Mouse (Mus musculus) heart, embryonic 11.5 days (tissue): ENCODE measurements around the gene Kcnj9. TPM values are rescaled to one million over a fixed set of nuclear protein-coding genes. Genes with fewer than 3 reads are reported as not detected.

Experiments used
- ATAC-seq: fragments of 200-750 bp; cut with Nextera tagmentation; replicated peaks from 2 replicates; pipeline ENCODE4 v1.8.0; 2017; ENCODE audit warnings: moderate library complexity; ENCODE audit not compliant: insufficient number of reproducible peaks, low FRiP score, low TSS enrichment
- H3K27ac ChIP-seq: fragments of 300-500 bp; sonication (generic); 2 replicates; pipeline ENCODE4 v1.5.1; 2014; ENCODE audit warnings: mild to moderate bottlenecking, low read depth, low read length
- H3K27me3 ChIP-seq: fragments of 300-500 bp; sonication (generic); 2 replicates; pipeline ENCODE4 v1.6.1; 2014; ENCODE audit warnings: mild to moderate bottlenecking, low read length, mixed read lengths; ENCODE audit not compliant: control insufficient read depth, insufficient read depth
- H3K36me3 ChIP-seq: fragments of 300-500 bp; sonication (generic); 2 replicates; pipeline ENCODE4 v1.6.1; 2014; ENCODE audit warnings: mild to moderate bottlenecking, low read length, moderate library complexity, mixed read lengths; ENCODE audit not compliant: control insufficient read depth, insufficient read depth
- H3K4me1 ChIP-seq: fragments of 300-500 bp; sonication (generic); 2 replicates; pipeline ENCODE4 v1.6.1; 2014; ENCODE audit warnings: low read length; ENCODE audit not compliant: control insufficient read depth, insufficient read depth
- H3K4me2 ChIP-seq: fragments of 300-500 bp; sonication (generic); 2 replicates; pipeline ENCODE4 v1.6.1; 2014; ENCODE audit warnings: mild to moderate bottlenecking, moderate library complexity
- H3K4me3 ChIP-seq: fragments of 300-500 bp; sonication (generic); 2 replicates; pipeline ENCODE4 v1.5.1; 2014; ENCODE audit warnings: low read depth, low read length
- H3K9ac ChIP-seq: fragments of 300-500 bp; sonication (generic); 2 replicates; pipeline ENCODE4 v1.6.1; 2014; ENCODE audit warnings: mild to moderate bottlenecking, low read depth, low read length, moderate library complexity
- H3K9me3 ChIP-seq: fragments of 300-500 bp; sonication (generic); replicated peaks from 2 replicates; pipeline ENCODE4 v1.6.1; 2016; ENCODE audit warnings: low read length; ENCODE audit not compliant: control insufficient read depth
- WGBS: fragments of 180-500 bp; shearing (Covaris S2); extraction: QIAGEN DNeasy Blood & Tissue Kit; methylation state at CpG from one replicate; pipeline ENCODE4 v1.1.7; 2014; ENCODE audit not compliant: insufficient replicate concordance; 5-methylcytosine and 5-hydroxymethylcytosine counted together
- polyA plus RNA-seq: library from polyadenylated mRNA; unstranded; fragments of >200 nt; fragmentation: Nextera tagmentation; extraction: Ambion mirVana; gene quantifications from 2 replicates; pipeline ENCODE4 v1.2.1, GENCODE M21; 2014

The Kcnj9 gene
- polyA plus RNA-seq, 1 experiment from 2014 or later: 0.59 TPM

DNA sequence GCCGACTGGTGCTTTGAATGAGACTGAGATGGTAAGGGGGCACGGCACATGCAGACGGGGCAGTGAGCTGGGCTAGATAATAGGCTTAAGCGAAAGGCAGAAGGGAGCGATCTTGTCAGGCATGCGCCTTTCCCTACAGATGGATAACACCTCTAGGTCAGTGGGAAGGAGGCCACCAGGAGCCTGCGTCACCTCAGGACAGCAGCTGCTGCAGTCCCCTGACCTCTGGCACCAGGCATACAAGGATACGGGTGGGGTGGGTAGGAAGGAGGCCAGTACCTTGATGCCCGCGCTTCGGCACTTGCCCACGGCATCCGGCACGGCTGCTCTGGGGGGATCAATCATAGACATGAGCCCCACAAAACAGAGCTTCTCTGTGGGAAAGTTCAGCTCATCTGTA is 44.9 kb downstream of the Kcnj9 start:
- no peak overlapping the region for H3K9ac ChIP-seq
- no peaks in the 10 kb centered on the region for H3K27me3 ChIP-seq
- H3K4me3 ChIP-seq: no peak overlapping the region
- no peak overlapping the region for H3K27ac ChIP-seq
- no peaks in the 10 kb centered on the region for H3K4me1 ChIP-seq
- no peak for ATAC-seq
- H3K36me3 ChIP-seq: peaks cover 6% of the 10 kb centered on the region
- H3K4me2 ChIP-seq: no peak overlapping the region
- no peaks in the 10 kb centered on the region for H3K9me3 ChIP-seq
- 77% methylated on average over 14 of the region's 14 CpGs for WGBS

DNA sequence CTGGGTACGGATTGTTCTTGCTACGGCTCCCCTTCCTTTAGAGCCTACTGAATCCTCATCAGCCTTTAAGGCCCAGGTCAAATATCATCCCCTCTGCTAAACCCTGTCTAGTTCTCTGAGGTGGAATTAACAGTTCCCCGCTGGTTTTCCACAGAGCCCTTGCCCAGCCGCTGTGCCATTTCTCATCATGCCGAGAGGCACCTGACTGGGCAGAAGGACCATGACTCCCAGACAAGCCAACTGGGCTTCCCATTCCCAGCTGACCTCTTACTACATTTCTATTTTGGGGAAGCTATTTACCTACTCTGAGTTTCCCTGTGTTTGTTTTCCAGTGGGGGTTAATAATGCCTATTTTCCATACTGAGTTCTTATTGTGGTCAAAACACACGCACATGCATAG is 46.0 kb downstream of the Kcnj9 start:
- no peak overlapping the region for H3K4me2 ChIP-seq
- ATAC-seq: no peak
- no peak overlapping the region for H3K27ac ChIP-seq
- peaks cover 2% of the 10 kb centered on the region for H3K36me3 ChIP-seq
- no peaks in the 10 kb centered on the region for H3K27me3 ChIP-seq
- H3K9ac ChIP-seq: no peak overlapping the region
- WGBS: 88% methylated on average over 6 of the region's 6 CpGs
- H3K4me1 ChIP-seq: peaks cover 7% of the 10 kb centered on the region; the same call in 1 of the 2 replicates
- H3K4me3 ChIP-seq: no peak overlapping the region
- H3K9me3 ChIP-seq: no peaks in the 10 kb centered on the region

DNA sequence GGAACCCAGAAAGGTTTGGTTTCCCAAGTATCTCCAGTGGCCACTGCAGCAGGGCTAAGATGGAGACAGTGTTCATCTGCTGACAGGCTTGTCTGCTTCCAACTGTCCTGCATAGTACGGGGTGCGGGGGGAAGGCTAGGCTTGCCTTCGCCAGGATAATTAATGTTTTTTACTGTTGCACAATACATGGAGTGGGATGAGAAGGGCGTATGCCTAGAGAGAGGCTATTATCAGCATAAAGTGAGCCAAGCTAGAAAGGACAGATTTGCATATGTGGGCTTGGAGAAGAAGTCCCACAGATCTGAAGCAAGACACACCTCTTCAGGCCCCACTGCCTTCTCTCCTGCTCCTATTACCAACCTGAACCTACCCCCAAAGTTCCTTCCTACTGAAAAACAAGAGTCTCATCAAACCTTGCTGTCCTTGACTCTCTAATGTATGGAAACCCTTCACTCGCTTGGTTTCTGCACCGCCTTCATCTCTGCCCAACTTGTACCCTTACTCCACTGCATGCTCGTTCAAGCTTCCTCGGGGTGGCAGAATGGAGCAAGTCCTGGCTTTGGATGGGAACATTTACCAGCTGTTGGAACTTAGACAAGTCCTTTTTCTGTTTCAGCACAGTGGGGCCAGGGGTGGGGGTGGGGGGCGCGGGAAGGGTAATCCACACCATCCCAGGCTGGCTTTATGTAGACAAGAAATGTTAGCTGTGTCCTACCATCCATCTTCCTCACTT is 47.4 kb downstream of the Kcnj9 start:
- Histone ChIP-seq H3K4me1 (peaks cover 7% of the 10 kb centered on the region; the same call in 1 of the 2 replicates), H3K9ac (no peak overlapping the region), H3K9me3 (no peaks in the 10 kb centered on the region), H3K27ac (no peak overlapping the region), H3K36me3 (peaks cover 2% of the 10 kb centered on the region), H3K27me3 (no peaks in the 10 kb centered on the region), H3K4me2 (no peak overlapping the region), H3K4me3 (no peak overlapping the region)
- ATAC-seq: no peak
- 75% methylated on average over 10 of the region's 10 CpGs for WGBS

GRCm38 (mm10) chr1:172279768-172280509 is 49.2 kb downstream of the Kcnj9 start:
- Histone ChIP-seq H3K9me3 (no peaks in the 10 kb centered on the region), H3K4me3 (no peak overlapping the region), H3K9ac (no peak overlapping the region), H3K4me2 (no peak overlapping the region), H3K4me1 (peaks cover 7% of the 10 kb centered on the region; the same call in 1 of the 2 replicates), H3K36me3 (no peaks in the 10 kb centered on the region), H3K27me3 (no peaks in the 10 kb centered on the region), H3K27ac (no peak overlapping the region)
- 70% methylated on average over 16 of the region's 16 CpGs for WGBS
- no peak for ATAC-seq

GRCm38 (mm10) chr1:172278328-172278727 is 50.8 kb downstream of the Kcnj9 start:
- H3K36me3 ChIP-seq: no peaks in the 10 kb centered on the region
- H3K9ac ChIP-seq: no peak overlapping the region
- no peaks in the 10 kb centered on the region for H3K27me3 ChIP-seq
- WGBS: 76% methylated on average over 13 of the region's 13 CpGs
- H3K9me3 ChIP-seq: no peaks in the 10 kb centered on the region
- ATAC-seq: no peak
- no peak overlapping the region for H3K4me3 ChIP-seq
- H3K4me2 ChIP-seq: no peak overlapping the region
- H3K4me1 ChIP-seq: peaks cover 7% of the 10 kb centered on the region; the same call in 1 of the 2 replicates
- no peak overlapping the region for H3K27ac ChIP-seq

DNA sequence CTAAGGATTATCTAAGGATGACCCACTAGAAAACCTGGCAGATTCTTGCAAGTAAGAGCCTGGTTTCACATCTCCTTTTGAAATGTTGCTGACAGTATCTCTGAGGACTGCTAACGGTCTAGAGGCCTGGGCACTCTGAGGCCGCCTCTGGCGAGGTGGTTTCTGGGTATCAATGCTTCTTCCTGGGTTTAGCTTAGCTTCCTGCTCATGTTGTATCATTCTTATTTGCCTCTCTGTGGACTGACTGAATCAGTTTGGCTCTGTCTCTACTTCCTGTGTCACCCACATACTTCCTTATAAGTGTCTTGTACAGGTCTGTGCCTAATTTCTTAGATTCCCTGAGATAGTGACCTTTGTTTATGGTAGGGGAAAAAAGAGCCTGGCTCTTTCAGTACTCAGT is 51.9 kb downstream of the Kcnj9 start:
- no peak overlapping the region for H3K4me2 ChIP-seq
- no peak overlapping the region for H3K9ac ChIP-seq
- peaks cover 7% of the 10 kb centered on the region; the same call in 1 of the 2 replicates for H3K4me1 ChIP-seq
- 61% methylated on average over 3 of the region's 3 CpGs for WGBS
- H3K9me3 ChIP-seq: no peaks in the 10 kb centered on the region
- H3K36me3 ChIP-seq: no peaks in the 10 kb centered on the region
- no peak overlapping the region for H3K27ac ChIP-seq
- ATAC-seq: no peak
- H3K27me3 ChIP-seq: no peaks in the 10 kb centered on the region
- H3K4me3 ChIP-seq: no peak overlapping the region

DNA sequence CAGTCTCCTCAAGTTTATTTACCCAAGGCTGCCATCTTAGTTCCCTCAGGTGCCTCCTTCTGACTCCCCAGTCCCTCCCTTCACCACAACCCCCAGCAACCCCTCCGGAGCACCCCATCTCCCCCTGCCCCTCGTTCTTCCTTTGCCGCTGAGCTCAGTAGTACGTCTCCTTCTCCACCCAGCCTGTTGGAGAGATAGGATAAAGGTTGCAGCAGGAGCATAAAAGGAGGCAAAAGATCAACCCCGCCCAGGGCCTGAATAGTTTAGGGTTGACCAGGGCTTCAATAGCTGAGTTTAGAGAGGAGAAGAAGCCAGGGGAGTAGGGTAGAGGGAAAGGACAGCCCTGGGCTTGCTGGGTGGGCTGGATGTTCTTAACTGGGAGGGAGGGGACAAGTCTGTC is 54.6 kb downstream of the Kcnj9 start:
- Histone ChIP-seq H3K4me1 (peaks cover 7% of the 10 kb centered on the region; the same call in 1 of the 2 replicates), H3K4me2 (no peak overlapping the region), H3K4me3 (no peak overlapping the region), H3K27me3 (no peaks in the 10 kb centered on the region), H3K36me3 (no peaks in the 10 kb centered on the region), H3K27ac (no peak overlapping the region), H3K9me3 (no peaks in the 10 kb centered on the region), H3K9ac (no peak overlapping the region)
- 67% methylated on average over 5 of the region's 5 CpGs for WGBS
- ATAC-seq: no peak

GRCm38 (mm10) chr1:172274116-172274515 is 55.0 kb downstream of the Kcnj9 start:
- no peak overlapping the region for H3K27ac ChIP-seq
- 51% methylated on average over 5 of the region's 5 CpGs for WGBS
- no peak overlapping the region for H3K4me3 ChIP-seq
- no peak overlapping the region for H3K9ac ChIP-seq
- ATAC-seq: no peak
- H3K27me3 ChIP-seq: no peaks in the 10 kb centered on the region
- no peaks in the 10 kb centered on the region for H3K36me3 ChIP-seq
- no peaks in the 10 kb centered on the region for H3K9me3 ChIP-seq
- H3K4me1 ChIP-seq: peaks cover 7% of the 10 kb centered on the region; the same call in 1 of the 2 replicates
- no peak overlapping the region for H3K4me2 ChIP-seq
